Mouse (Mus musculus) myocyte (in vitro differentiated cells): Measurements from ENCODE around the gene Srek1ip1.

Experiments
- CEBPB ChIP-seq: IDR thresholded peaks from 2 replicates; pipeline ENCODE4 v1.6.1; 2011; ENCODE audit warnings: mild to moderate bottlenecking, moderate library complexity; ENCODE audit not compliant: poor library complexity, insufficient read depth, severe bottlenecking
- E2F4 ChIP-seq: IDR thresholded peaks from one replicate; pipeline ENCODE4 v1.6.1; 2011; ENCODE audit warnings: mild to moderate bottlenecking, control low read depth, moderate library complexity; ENCODE audit not compliant: insufficient read depth
- MYOD1 ChIP-seq, 3 experiments: IDR thresholded peaks; one replicate each; pipeline ENCODE4 v1.6.1; 2011; ENCODE audit warnings: control low read depth in 2 of 3, low read depth in 2 of 3, mild to moderate bottlenecking in 2 of 3, moderate library complexity in 1 of 3; ENCODE audit not compliant: insufficient read length in 2 of 3, control insufficient read depth in 1 of 3
- MYOG ChIP-seq, 3 experiments: IDR thresholded peaks; one replicate each; pipeline ENCODE4 v1.6.1; 2011; ENCODE audit warnings: control low read depth in 2 of 3, low read depth in 2 of 3, mild to moderate bottlenecking in 2 of 3; ENCODE audit not compliant: insufficient read length in 2 of 3, control insufficient read depth in 1 of 3, insufficient read depth in 1 of 3
- POLR2A ChIP-seq: IDR thresholded peaks from one replicate; pipeline ENCODE4 v1.6.1; 2011; ENCODE audit warnings: low read depth, mild to moderate bottlenecking, control low read depth, moderate library complexity; ENCODE audit not compliant: insufficient read length
- POLR2AphosphoS2 ChIP-seq: IDR thresholded peaks from one replicate; pipeline ENCODE4 v1.6.1; 2011; ENCODE audit warnings: low read depth, control low read depth; ENCODE audit not compliant: insufficient read length
- USF1 ChIP-seq: IDR thresholded peaks from one replicate; pipeline ENCODE4 v1.6.1; 2011; ENCODE audit warnings: low read depth, mild to moderate bottlenecking, control low read depth, moderate library complexity

DNA sequence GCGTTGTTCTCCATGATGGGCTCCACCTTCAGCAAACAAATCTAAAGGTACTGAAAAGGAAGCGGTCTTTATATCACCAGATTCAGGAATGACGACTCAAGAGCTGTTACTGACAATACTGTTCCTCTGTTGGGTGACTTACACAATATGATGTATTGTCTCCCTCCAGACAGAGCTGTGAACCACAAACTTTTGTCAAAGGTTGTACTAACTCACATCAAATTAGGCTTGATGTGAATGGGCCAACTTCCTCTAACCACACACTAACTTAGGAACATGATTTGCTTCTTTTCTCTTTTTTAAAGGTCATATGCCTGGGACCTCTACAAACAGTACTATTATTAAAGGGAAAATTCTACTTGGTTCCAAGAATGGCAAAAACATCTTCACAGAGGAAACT lies 29.1 kb upstream of the Srek1ip1 start:
- no peak for TF ChIP-seq POLR2A
- no peak for TF ChIP-seq E2F4
- no peak for TF ChIP-seq MYOG (IDR thresholded peaks at IDR 0.05; ENCODE audit: control insufficient read depth in 1 of 3, insufficient read depth in 1 of 3, insufficient read length in 2 of 3, low read depth in 2 of 3)
- TF ChIP-seq POLR2AphosphoS2, result no peak
- no peak for TF ChIP-seq CEBPB
- no peak for TF ChIP-seq MYOD1 (IDR thresholded peaks at IDR 0.05; ENCODE audit: control insufficient read depth in 1 of 3, insufficient read length in 2 of 3, low read depth in 2 of 3)
- TF ChIP-seq USF1, result no peak
